Mouse (Mus musculus) heart, adult 11 months (tissue): ENCODE measurements around the gene Anapc1.

Experiments used
- DNase-seq: peaks from one replicate; pipeline ENCODE4 v3.0.0; 2022

Gene Anapc1

DNA sequence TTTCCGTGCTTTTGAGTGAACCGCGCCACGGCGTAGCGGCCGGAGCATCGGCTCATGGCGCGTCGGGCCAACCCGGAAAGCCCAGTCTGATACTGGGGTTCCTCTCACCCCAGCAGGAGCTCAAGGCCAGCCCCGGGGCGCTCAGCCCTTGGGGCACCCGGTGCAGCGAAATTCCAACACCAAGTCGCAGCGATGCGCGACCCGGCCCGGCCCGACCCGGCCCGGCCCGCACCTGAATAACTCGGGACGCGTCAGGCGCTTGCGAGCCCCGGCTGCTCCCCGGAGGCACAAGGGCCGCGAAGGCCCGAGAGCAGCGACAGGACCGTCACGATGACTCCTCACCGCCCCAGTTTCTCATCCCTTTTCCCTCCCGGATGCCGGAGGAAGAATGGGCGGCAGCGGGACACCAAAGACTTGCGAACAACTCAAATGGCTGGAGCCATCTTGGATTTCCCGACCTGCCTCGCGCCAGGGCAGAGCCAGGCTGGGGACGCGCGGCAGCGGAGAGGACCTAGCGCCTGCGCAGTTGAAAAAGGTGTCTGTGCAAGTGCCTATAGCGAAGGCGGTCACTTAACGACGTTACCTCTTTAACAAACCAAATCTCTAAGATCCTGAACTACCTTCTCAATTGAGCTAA lies at the start of gene Anapc1:
Gene Anapc1 (minus strand): TSS at position 471 of the 637 bp plus-strand sequence.
- DNase-seq: peak; percentile 99

- DNase-seq: no peak
These were observed 47.9 kb upstream of the Anapc1 start for GRCm38 (mm10) chr2:128735089-128735488.

- DNase-seq: no peak
These were observed 44.8 kb upstream of the Anapc1 start for GRCm38 (mm10) chr2:128731951-128732350.

GRCm38 (mm10) chr2:128731514-128731913 lies 44.3 kb upstream of the Anapc1 start:
- DNase-seq: no peak

- no peak for DNase-seq
These were observed 42.0 kb upstream of the Anapc1 start for GRCm38 (mm10) chr2:128729141-128729540.

- DNase-seq: no peak
These were observed 40.9 kb upstream of the Anapc1 start for GRCm38 (mm10) chr2:128728066-128728465.

GRCm38 (mm10) chr2:128727552-128727951 lies 40.4 kb upstream of the Anapc1 start:
- DNase-seq: no peak

DNA sequence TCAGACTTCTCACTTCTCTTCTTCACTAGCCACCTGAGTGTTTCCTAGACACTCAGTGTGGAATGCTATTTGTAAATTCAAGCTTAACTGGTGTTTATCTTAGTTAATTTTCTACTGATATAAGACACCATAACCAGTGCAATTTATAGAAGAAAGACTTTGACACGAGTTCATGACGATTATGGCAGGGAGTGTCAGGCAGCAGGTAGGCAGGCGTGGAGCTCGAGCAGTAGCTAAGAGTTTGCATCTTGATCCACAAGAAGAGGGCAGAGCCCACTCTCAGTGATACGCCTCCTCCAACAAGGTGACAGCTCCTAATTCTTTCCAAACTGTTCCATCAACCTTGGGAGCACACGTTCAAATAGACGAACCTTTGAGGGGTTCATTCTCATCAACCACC lies 39.4 kb upstream of the Anapc1 start:
- no peak for DNase-seq

GRCm38 (mm10) chr2:128726067-128726466 lies 38.9 kb upstream of the Anapc1 start:
- DNase-seq: no peak

DNA sequence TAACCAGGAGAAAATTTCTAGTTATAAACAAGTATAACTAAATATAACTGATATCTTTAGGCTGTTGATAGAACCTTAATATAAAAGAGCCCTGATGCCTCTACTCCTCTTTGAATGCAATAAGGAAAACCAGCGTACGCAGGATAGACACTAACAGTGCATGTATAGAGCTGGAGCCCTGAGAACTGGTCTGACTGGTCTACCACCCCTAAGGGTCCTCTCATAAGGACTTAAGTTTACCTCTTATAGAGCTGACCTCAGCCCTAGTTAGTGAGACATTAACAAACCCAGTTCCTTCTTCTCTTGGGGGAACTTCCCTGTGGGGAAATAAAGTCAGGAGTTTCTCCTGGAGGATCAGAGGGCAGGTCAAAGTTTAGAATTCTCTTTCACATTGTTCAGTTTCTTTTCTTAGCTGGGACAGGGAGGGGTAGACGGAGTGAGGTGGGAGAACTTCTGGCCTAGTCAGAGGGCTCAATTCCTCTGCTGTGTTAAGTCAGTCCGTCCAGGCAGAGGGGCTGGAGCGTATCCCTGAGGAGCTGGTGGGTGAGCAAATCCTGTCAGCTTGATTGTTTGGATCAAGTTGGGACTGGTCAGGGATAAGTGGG lies 35.0 kb upstream of the Anapc1 start:
- no peak for DNase-seq

DNA sequence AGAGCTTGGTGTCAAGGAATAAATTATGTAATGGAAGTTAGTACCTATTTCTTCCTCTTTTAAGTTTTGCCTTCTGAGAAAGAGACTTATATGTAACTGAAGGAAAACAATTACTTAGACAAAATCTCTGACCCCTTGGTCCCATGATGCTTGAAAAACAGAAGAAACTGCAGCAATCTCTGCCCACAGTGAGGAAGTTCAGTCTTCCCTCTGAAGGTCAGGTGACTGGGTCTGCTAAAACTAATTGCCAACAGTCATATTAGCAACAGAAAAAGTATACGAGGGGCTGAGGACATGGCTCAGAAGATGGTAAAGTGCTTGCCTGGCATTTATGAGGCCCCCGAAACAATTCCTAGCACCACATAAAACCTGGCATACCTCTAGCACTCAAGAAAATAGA lies 32.2 kb upstream of the Anapc1 start:
- peak; percentile 95 for DNase-seq

GRCm38 (mm10) chr2:128715979-128716378 lies 28.8 kb upstream of the Anapc1 start:
- no peak for DNase-seq

DNA sequence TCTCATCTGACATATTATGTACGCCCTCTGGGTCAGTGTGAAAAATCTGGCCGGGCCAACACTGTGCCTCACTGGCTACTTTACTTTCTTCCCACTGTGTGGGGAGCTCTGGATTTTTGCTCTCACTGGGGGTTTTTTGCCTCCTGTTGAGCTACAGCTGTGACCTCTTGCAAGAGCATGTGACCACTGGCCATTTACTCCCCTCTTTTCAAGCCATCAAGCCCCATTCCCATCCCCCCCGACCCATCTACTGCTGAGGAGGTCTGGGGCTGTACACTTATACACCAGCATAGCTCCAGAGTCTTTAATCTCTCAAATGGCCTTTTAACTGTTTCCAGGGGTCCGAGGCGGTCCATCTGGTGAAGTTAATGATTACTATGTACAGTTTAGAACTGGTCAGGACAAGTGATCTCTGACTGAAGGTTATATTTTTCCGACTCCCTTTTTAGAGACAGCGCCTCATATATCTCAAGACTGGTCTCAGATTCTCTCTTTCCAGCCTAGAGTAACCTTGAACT lies 27.6 kb upstream of the Anapc1 start:
- no peak for DNase-seq

DNA sequence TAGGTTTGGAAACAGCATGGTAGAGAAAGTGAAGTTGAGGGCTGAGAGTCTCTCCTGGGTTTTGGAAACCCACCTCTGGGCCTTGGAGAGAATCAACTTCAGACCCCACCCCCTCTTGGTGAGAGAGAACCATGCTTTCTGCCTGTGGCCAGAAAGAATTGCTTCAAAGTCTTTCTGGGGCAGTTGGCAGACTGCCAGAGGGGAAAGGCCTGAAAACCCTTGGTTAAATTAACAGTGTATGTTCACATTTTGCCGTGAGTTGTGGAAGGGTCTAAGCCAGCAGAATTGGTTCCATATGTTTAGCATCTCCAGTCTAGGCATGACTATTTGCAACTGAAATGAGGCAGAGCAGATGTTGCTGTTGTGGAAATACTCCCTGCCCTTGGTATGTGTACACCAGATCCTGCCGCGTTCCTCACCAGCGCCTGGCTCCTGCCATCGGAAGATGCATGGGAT lies 26.4 kb upstream of the Anapc1 start:
- DNase-seq: no peak

DNA sequence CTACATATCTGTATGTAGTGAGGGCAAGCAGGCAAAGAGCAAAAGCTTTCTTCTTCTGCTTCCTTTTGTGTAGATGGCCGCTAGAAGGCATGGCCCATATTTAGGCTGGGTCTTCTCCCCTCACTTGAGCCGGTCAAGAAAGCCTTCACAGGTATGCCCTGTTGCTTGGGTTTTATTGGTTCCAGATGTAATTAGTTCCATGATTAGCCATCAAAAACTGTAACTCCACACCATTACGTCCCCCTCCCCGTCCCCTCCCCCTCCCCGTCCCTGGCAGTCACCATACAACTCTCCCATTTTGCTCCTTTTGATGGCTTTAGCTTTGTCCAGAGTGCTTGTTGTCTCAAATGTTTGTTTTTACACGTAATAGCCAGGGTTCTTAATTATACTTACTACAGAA lies 25.7 kb upstream of the Anapc1 start:
- no peak for DNase-seq

GRCm38 (mm10) chr2:128710609-128711008 lies 23.4 kb upstream of the Anapc1 start:
- no peak for DNase-seq

DNA sequence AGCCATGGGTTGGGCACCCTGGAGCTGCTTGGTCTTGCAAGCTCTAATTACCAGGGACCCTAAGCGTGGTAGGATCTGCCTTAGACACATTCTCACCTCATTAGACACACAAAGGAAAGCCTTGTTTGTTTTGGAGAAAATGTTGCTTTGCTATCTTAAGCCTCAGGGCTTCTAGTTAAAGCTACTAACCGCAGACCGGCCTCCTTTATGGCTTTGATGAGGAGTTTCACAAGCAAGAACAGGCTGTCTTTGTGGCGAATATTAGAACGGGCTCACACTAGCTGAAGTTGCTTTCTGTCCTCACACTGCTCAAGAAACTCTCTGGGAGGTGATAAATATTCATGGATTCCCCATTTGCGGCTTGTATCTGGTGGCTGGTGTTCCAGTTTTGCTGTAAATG lies 22.1 kb upstream of the Anapc1 start:
- peak; percentile 92 for DNase-seq

DNA sequence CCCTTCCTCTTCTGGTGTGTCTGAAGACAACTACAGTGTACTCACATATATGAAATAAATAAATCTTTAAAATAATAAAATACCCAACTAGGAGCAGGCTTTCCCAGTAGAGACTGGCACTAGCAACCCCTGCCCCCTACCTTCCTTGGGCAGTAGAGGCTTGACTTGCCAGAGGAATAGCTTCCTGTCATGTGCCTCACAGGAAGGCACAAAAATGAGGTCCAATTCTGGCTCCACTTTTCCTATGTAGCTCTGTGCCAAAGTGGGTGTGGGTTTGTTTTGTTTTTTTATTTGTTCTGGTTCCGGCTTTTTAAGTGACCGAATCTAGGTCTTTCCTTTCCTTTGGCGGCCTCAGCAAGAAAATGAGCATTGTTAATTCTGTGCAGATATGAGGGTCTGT lies 17.3 kb upstream of the Anapc1 start:
- peak; percentile 96 for DNase-seq

DNA sequence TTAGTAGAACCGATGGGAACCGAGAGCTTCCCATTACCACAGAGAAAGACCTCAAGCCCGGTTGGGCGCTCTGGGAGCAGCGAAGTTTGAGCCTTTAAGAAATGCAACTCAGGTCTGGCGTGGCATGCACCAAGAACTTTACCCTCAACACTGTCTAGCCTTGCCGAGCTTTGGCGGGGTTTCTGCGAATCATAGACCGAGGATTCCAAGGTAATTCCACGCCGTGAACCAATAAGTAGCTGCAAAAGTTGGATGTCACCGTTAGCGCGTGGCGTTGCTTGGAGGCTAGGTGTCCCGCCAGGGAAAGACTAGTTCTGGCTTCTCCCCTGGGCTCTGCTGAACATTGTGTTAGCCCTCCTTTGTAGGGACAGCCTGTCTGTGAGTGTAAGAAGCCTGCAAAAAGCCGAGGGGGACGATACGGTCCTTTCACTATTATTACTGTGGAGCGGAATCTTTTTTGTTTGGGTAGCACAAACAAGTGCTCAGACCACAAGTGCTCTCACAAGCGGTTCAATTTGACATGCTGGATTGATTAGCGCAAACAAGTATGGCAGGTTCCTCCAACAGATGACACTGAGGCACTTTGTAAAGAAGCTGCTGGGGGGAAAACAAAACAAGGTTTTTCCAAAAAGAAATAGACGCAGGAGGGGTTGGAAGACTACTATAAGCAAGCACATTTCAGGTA lies 12.2 kb upstream of the Anapc1 start:
- no peak for DNase-seq

DNA sequence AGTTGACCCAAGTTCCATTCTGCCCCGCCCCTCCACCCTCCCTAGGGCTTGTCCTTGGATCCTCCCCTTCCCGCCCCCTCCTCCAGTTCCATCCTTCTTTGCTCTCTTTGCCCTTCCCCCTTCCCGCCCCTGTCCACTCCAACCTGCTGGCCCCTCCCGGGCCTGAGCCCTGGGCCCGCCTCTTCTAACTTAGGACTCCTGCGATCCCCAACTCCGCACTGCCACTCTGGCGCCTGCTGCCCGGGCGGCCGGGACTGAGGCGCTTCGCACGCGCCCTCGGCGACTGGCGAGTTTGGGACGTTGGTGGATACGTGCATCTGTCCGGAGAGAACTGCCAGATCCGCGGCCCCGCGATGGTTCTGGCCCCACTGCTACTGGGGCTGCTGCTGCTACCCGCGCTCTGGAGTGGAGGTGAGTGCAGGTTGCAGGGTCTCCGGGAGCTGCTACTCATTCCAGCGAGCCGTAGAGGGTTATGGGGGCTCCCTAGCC lies 11.5 kb upstream of the Anapc1 start, which contains the start of gene Mertk:
Gene Mertk (plus strand): TSS at position 264 of the 489 bp plus-strand sequence.
- peak; percentile 99 for DNase-seq

GRCm38 (mm10) chr2:128698140-128698692 lies 11.0 kb upstream of the Anapc1 start:
- peak; percentile 99 for DNase-seq

- DNase-seq: peak; percentile 81
These were observed 10.4 kb upstream of the Anapc1 start for GRCm38 (mm10) chr2:128697566-128697965.

DNA sequence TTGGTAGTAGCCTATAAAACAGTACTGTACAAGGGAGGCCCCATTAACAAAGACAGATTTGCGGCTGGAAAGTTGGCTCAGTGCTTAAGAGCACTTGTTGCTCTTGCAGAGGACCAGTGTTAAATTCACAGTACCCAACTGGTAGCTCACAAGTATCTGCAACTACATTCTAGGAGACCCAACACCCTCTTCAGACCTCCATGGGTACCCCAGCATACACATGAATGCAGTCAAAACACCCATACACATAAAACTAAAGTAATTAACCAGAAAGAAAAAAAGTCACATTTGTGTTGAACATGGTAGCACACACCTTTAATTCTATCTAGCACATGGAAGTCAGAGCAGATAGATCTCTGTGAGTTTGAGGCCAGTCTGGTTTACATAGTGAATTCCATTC lies 9.9 kb upstream of the Anapc1 start:
- DNase-seq: peak; percentile 64
